Mouse (Mus musculus): ENCODE data around the gene Mmrn2.

The Mmrn2 gene

DNA sequence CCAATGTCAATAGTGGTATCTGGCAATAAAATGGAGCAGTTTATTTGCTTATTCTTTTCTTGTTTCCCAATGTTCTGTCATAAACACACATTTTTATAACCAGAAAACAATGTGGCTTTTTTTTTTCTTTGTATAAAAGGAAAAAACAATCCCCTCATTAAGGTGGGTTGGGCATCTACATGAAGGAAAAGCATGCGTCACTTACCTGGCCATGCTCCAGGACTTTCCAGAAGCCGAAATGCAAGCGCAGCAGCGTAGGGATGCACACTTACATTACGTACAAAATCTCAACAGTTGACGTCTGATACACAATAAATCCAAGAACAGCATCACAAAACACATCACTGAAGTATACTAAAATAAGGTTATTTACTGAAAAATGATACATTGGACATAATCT is 35.5 kb downstream of the Mmrn2 start:
- peak; percentile 80 for DNase-seq

DNA sequence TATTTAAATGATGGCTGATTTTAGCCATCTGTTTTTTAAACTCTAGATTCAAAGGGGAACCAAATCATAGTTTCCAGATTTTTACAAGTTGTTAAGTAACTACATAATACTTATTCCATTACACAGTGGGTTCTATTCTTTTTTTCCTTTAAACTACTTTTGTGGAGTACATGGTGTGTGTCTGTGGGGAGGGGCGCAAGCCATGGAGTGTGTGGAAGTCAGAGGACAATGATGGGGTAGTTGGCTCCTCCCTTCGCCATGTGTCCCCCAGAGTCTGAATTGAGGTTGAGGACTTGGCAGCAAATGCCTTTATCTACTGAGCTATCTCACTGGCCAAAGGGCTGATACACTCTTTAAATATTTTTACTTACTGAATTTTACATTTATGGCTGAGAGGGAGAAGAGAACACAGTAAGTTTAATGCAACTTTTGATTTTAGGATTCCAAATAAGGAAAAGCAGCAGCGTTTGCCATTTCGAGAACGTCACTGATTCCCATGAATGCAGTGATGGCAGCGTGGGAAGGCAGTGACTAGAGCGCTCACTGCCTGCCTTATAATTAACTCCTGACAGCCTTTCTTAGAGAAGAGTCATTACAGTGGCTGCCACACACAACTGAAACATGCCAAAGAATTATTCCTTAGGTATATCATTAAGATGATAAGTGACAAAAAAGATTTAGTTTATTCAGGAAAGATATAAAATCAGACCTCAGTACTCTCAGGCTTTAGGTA is 37.1 kb downstream of the Mmrn2 start:
- peak; percentile 75 for DNase-seq

DNA sequence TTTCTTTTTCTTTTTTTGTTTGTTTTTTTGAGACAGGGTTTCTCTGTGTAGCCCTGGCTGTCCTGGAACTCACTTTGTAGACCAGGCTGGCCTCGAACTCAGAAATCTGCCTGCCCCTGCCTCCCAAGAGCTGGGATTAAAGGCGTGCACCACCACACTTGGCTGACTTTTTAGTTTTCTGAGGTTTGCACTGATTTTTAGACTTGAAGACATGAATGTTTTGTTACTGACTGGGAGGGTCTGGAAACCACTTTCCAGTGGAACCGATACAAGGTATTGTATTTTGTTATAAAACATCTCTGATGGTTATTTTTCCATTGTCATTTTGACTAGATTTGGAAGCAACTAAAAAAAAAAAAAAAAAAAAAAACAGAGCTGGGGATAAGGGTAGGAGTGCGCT is 41.7 kb downstream of the Mmrn2 start:
- DNase-seq: peak; percentile 73

DNA sequence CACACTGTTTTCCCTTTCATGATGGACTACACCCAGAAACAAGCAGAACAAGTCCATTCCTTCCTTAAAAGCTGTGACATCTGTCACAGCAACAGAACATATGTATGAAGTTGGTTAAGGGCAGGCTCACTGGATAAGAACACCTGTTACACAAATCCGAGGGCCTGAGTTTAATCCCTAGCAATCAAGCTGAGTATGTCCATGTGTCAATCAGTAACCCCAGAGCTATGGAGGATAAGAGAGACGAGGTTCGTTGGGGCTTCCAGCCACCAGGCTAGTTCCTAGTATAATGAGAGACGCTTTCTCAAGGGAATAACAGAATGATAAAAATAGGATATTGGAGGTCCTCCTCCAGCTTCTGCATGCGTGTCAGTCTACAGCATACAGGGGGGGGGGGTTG is 42.2 kb downstream of the Mmrn2 start:
- peak; percentile 78 for DNase-seq

DNA sequence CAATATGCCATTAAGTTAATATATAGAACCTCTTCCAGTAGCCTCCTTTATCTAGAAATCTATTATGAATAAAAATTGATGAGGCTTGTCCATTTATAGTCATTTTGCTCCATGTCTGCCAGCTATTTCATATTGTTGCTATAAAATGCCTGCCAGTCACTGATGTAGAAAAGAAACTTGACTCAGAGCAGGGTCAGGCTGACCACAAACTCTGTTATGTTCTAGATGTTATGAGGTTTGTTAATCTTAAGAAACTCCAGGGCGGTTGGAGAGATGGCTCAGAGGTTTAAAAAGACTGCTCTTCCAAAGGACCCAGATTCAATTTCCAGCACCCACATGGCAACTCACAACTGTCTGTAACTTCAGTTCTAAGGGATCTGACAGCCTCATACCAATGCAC is 45.8 kb downstream of the Mmrn2 start:
- peak; percentile 16 for DNase-seq

DNA sequence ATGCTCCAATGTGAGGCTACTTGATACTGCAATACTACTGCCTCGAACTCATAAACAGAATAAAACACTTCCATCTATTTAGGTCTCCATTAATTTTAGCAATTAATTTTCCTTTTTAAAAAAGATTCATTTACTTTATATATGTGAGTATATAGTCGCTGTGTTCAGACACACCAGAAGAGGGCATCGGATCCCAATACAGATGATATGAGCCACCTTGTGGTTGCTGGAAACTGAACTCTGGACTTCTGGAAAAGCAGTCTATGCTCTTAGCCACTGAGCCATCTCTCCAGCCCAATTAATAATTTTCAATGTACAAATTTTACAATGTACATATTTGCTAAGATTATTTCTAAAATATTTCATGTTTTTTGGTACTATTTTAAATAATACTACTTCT is 53.0 kb downstream of the Mmrn2 start:
- peak; percentile 34 for DNase-seq

DNA sequence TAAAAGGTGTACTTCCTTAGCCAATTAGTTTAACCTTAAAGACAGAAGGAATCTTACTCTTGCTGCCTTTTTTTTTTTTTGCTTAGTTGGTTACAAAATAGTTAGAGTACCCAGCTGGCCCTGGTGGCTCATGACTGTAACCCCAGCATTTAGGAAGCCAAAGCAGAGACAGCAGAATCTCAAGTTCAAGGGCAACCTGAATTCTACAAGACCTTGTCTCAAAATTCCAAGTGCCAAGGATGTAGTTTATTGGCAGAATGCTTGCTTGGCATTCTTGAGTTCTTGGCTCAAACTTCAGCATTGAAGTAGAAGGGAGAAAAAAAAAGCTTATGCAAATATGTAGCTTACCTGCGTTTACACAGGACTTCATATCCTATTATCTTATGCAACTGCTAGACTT is 53.8 kb downstream of the Mmrn2 start:
- peak; percentile 15 for DNase-seq

DNA sequence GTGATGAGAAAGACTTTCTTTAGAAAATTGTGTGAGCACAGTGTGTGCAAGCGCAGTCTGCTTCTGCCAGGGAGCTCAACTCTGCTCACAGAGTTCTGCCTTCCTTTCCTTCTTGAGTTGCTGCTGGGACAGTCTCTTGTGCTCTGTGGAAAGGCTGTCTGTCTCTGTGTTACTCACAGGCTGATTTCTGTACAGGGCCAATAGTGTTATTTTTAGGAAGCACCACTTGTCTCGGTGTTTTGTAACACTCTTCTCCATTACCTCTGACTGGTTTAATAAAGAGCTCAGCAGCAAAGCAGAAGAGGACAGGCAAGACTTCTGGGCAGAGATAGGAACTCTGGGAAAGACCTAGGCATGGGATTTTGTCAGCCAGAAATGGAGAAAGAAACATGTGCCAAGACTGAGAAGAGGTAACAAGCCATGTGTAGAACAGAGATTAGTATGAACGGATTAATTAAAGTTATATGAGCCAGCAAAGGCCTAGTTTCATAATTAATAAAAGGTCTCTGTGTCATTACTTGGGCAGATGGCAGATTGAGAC is 65.3 kb downstream of the Mmrn2 start:
- DNase-seq: peak; percentile 81

DNA sequence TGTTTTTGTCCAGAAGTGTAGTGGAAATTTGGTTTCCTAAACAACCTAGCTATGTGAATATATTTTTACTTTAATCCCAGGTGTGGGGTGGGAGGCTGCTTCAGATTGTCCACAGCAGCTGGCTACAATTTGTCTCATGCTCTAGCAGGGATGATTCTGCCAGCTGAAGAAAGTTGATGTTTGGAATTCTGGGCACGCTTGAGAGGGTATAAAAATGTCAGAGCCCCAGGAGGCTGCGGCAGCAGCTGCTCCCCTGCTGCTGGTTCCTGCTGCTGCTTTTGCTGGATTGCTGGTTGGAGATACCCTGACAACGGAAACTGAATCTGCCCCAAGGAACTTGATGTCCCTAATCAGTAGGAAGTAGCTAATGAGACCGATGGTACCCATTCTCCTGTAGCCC is 67.3 kb downstream of the Mmrn2 start:
- DNase-seq: peak; percentile 85

DNA sequence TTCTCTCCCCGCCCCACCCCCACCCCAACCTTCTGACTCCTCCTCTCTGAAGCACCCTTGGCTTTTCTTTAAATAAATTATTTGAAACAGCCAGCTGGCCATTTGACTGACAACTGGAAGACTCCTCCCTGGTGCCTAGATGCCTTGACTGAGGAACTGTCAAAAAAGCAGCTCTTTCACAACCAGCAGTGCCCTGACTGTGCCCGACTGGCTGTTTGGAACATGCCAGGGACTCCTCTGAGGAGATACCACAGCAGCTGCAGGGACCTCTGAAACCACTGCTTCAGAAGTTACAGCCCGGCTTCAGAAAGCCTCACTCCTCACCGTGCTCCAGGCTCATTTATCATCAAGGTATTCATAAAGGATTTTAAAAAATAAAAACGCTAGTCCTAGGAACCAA is 69.1 kb downstream of the Mmrn2 start:
- peak; percentile 88 for DNase-seq

DNA sequence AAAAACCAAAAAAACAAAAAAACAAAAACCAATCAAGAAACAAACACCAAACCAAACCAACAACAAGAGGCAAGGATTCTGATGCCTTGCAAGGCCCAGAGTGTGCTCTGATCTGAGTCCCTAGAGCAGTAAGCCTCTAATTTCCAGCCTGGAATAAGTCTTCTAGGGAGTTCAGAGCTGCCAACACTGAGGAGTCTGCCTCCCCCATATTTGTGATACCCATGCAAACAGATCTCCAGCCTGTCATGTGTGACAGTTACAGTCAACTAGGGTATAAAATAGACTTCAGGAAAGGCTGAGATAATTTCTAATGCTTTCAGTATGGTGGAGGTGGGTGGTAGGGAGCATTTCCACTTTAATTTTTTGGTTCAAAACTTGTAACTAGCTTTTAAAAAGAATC is 69.7 kb downstream of the Mmrn2 start:
- peak; percentile 51 for DNase-seq

DNA sequence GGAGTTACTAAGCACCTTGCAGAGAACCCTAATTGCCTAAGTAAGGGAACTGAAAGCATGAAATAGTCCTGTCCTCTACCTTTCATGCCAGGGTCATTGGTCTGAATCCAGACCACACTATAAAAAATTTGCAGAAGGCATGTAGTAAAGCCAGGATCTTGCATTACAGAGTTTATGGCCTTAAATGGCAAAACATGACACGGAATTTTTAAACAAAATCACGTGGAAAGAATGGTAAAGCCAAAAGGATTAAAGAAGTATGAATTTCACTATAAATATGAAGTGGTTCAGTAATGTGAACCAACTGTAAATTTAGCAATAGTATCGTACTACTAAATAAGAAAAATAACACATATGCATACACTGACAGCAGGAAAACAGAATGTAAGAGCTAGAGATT is 70.1 kb downstream of the Mmrn2 start:
- no peak for DNase-seq

DNA sequence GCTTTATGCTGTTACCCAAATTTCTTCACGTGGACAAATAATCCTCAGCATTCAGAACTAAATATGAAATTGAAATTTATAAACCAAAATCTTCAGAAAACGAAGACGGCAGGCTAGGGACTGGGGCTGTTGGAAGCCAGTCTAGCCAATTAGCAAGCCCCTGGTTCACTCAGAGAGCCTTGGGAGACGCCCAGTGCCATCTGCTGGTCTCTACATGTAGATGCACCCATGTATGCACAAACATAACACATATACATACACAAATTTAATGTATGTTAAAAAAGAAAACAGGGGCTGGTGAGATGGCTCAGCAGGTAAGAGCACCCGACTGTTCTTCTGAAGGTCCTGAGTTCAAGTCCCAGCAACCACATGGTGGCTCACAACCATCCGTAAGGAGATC is 71.4 kb downstream of the Mmrn2 start:
- DNase-seq: peak; percentile 85

DNA sequence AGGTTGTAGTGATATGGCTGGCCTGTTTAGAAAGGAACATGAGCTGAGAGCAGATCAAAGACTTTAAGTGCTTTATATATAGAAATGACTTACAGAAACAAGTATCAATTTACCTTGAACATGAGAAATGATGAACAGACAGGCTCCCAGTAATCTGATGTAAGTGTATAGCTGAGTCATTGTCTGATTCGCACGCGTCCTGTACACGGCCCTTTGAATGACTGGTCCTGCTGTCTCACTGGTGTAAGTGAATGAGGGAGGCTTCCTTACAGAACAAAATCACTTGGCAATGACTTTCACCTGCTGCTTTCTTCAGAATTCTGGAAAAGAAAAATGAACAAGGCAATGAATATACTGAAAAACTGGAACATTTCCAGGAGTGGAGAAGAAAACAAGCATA is 72.4 kb downstream of the Mmrn2 start:
- peak; percentile 83 for DNase-seq

DNA sequence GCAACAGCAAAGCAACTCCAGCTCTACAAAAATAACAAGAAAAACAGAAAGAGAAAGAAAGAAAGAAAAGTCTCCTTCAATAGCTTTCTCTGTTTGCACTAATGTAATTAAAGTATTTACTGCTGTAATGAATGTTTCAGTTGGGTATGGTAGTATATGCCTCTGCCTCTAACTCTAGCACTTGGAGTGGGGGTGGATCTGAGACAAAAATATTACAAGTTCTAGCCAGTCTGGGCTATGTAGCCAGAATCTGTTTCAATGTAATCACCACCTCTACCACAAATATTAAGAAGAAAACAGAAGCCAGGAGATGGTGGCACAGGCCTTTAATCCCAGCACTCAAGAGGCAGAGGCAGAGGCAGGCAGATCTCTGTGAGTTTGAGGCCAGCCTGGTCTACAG is 73.1 kb downstream of the Mmrn2 start:
- peak; percentile 22 for DNase-seq

DNA sequence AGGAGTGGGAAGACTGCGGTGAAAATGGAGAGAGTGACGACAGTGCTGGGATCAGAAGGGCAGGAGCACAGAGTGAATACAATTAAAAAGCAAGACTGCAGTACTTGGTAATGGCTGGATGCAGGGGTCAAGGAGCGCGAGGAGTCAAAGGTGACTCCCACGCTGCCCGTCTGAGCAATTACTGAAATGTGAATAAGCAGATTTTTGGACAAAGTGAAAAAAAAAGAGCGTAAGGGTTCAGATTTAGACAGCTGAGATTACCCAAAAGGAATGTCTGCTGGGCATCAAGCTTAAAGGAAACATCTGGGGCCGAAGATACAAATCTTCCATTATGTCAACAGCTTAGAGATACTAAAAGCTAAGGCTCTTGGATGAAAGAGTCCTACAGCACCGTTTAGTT is 74.5 kb downstream of the Mmrn2 start:
- DNase-seq: peak; percentile 75

DNA sequence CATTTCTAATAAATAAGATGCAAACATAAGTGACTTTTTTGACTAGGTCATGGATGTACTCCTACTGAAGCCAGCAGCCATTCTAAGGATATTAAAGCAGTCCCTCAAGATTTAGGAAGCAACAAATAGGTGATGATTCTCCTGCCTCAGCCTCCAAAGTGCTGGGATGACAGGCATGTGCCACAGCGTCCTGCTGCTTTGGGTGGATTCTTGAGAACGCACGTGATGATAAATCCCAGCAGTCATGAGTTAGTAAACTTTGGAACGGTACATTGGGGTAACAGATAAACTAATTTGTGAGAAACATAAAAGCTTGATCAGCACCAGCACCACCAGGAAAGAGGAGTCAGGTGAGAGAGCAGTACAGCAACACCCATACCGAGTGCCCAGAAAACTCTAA is 75.2 kb downstream of the Mmrn2 start:
- peak; percentile 64 for DNase-seq

DNA sequence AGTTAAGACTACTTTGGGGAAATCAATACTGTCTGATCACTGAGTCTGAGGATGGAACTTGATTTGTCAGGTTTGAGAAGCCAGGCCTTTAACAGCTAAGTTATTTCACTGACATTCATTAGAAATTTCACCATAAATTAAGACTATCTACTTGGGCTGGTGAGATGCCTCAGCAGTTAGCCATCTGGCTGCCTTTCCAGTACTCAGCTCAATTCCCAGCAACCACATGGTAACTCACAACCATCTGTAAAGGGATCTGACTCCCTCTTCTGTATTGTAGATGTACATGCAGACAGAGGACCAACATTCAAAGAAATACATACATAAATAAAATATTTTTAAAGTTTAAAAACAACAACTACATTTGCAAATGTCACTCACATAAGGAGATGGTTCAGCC is 76.6 kb downstream of the Mmrn2 start:
- no peak for DNase-seq

DNA sequence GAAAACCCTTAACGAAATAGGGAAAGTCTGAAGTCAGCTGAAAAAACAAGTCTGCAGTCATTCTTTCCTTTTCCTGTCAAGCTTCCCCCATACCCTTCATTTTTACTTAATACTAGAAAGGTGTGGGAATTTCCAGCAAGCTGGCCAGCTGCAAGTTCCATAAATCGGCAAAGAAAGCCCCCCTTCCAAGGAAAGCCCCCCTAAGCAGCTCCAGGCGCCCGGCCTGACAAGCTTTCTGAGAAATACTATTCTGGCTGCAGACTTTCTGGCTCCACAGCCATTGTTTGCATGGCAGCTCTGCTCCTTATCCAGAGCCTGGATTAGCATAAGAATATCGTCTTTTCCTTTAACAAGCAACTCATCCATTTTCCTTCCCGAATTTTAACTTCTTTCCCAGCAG is 78.4 kb downstream of the Mmrn2 start:
- no peak for DNase-seq

Measured in heart, adult 11 months (tissue).